Mouse (Mus musculus): ENCODE data around the gene Mical2. TPM values are rescaled to one million over a fixed set of nuclear protein-coding genes. Genes with fewer than 3 reads are reported as not detected.

Mical2 gene
- total RNA-seq, 1 experiment from 2014 or later, result 13.9 TPM

DNA sequence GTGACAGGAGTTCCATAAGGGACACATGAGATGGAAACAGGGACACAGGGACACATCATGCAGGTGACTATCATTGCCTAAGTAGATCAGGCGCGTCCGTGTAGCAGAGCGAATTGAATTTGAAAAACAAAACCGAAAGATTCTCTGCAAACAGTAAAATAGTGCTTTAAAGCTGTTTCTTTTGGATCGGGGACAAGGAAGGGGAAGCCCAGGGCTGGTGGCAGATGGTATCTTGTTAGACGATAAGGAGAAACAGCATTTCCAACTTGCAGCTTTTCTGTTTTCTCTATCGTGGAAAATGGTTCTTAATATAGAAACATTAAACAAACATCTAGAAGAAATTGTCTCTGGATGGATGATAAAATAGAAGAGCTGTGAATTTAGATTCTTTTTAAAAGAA, 179.9 kb downstream of the Mical2 start:
- no peak for DNase-seq

DNA sequence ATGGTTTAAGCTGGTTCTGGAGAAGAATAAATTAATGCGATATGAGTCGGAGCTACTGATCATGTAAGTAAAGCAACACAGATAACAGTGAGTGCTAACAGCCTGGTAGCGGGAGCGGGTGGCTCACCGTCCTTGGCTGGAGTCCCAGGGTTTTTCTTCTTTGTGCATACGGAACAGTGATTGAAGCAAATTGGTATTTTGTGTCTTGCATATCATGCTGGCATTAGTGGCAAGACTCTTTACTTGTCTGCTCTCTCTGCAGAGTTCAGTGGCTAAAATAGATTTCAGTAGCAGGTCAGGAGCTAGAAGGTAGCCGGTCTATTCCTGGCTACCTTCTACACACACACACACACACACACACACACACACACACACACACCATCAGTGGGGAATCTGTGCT, 181.9 kb downstream of the Mical2 start:
- DNase-seq, result peak; percentile 80

DNA sequence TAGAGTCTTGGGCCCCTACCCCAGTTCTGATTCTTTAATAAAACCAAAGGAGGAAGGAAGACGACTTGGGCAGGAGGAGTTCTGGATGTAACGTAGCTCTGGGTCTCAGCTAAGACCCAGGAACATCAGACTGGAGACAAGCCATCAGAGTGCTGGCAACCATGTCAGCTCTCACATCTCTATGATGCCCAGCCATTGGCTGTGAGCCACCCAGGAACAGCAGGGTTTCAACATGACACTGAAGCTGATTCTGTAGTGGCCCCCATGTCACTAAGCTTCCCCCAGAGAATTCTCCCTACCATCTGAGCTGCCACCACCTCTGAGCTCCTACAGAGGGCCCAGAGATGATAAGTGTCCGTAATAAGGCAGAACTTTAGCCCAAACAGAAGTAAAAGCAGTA, 184.3 kb downstream of the Mical2 start:
- no peak for DNase-seq

DNA sequence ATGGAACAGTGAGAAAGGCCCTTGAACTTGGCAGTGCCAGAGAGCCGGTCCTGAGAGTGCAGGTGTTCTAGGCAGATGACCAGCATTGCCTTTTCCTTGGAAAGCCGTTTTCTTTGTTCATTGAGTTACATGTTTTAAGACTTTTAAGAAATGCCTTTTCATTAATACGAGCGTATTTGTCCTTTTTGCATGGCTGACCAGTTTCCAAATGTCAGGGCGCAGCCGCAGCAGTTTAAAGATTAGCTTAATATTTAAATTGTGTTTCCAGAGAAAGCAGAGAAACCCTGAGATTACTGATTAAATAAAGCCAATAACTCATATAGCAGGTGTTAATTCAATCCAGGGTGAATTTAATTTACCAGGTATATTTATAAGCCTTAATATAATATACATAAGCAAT, 187.6 kb downstream of the Mical2 start:
- no peak for DNase-seq

DNA sequence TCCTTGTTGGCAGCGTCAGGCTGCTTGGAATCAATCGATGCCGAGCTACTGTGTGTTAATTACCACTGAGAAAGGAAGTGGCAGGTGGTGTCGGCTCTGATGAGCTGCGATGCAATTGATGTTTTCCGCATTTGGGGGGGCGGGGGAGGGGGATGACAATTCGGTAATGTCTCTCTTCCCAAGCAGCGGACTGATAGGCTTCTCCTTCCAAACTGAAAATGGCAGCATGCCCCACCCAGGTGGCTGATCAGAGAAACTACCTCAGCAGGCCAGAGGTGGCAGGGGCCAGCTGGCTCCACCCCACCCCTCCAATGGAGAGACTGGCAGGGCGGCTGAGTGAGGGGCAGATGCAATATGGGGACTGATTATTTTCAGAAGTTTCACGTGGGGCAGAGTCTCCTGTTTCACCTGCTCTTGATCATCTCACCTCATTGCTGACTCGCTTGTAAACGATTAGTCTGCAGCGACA, 190.4 kb downstream of the Mical2 start:
- no peak for DNase-seq

DNA sequence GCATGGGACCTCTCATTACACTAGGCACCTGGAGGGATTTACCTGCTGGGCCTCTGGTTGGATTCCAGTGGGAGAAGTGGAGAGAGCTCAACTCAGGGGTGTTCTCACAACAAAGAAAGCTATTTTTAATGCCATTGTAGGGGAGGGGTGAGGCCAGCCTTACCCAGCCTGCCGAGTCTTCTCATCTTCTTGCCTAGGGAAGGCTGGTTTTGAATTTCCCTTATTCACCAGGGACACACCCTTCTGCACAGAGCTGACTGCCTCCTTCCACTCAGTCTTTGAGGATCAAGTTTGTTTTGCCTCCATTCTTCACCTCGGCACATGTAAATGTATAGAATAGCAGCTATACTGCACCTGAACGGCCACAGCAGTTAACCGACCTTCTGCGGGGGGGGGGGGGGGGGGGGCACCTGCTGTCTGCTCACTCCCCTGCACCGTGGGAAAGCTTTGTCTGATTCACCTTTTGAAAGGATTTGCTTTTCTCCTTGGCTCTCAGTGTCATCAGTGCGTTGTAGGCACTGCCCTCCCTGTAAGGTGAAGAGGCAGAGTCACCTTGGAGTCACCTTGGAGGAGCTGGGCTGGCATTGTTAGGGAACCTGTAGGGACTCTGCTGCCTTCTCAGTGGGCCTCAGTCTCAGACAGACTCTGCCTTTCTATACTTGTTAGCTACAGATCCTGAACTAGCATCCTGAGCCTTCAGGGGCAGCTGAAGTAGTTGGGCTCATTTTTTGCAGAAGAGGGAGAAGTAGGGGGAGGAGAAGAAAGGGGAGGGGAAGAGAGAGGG, 191.3 kb downstream of the Mical2 start:
- DNase-seq, result no peak

DNA sequence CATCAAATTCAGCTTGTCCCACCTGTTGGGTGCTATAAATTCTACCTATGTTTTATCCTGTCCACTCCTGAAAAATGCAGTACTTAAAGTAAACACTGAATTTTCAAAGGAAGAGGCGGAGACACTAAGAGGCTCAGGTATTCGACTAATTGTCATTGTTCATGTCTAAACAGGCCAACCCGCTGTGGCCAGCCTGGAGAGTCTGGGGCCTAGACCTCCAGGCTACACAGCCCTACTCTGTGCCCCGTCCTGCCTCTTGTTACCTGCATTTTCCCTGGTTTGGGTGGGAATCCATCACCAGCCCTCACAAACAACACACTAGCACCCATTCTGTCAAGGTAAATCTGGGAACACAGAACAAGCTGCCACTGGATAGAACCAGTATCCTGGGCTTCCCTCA, 191.9 kb downstream of the Mical2 start:
- no peak for DNase-seq

DNA sequence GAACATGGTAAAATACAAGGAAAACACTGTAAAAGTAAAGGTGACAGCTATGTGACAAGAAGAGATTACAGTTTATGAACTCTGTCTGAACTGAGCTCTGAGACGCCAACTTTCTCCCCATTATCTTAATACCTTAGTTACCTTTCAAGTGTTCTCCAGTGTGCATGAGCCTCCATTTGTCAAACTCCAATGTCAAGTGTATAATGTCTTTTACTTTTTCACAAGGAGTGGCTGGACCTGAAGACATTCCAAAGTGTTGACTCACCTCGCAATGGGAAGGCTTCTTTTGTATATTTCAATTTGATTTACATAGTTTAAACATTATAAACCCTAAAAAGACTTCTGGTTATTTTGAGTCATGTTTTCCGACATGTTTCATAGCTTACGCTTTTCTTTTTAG, 197.8 kb downstream of the Mical2 start:
- no peak for DNase-seq

DNA sequence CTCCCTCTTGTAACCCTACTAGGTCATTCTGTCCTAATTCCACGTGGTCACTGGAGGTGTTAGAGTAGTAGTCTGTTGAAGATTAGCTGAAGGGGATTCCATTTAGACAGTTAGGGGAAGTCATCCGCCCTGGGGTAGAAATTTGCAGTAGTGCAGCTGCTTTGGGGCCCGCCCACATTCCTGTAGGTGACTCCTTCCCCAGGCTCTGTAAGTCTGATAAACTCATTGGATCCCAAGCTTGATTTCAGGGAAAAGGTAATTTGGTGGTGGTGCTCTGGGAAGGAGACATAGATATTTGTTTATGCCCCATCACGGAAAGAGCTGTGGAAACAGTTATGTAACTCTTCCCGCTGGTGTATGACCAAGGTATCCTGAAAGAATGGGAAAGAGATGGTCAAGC, 201.2 kb downstream of the Mical2 start:
- DNase-seq, result no peak

DNA sequence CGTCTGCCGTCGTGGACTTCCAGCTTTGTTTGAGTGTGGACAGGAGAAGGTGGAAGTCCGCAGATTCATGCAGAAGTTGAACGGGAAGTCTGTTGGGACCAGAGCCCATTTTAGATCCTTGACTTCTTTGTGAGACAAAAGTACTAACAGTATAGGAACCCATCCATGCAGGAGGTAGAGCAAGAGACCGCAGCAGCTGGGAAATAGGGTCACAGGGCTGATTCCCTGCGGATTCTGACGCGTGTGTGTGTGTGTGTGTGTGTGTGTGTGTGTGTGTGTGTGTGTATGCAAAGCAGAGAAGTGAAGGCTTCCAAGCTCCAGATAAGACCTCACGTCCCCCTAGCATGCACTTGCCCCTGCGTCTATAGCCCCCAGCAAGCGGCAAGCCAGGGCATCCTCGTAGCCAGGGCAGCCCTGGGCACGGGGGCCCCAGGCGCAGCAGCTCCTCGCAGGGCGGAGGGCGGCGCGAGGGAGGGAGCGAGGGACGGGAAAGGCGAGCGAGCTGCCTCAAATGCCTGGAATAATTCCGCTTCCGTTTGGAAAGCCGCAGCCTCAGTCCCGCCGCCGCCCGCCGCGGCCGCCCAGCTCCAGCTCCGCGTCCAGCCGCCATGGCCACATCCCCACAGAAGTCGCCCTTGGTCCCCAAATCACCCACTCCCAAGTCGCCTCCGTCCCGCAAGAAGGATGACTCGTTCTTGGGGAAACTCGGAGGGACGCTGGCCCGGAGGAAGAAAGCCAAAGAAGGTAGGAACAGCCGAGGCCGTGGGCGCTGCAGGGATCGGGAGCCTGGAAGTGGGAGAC, 201.9 kb downstream of the Mical2 start, which contains the start of gene Parva:
Parva (plus strand) TSS at position 149 of the 801 bp plus-strand sequence.
- DNase-seq, result peak; percentile 77

DNA sequence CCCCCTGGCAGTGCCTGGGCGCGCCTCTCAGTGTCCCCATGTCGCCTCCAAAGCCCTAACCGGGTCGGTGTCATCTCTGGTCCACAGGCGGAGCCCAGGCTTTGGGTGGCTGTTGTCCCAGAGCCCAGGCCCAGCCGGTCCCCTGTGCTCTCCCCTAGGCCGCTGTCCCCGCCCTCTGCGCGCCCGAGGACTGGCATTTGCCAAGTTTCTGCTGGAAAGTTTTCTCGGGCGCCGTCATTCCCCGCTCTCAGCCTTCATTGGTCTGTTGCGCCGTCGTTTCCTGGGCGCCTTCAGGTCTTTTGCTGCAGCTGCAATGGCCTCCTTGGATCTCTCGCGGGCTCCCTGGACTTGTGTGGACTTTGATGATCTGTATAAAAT, 202.5 kb downstream of the Mical2 start:
- peak; percentile 91 for DNase-seq

DNA sequence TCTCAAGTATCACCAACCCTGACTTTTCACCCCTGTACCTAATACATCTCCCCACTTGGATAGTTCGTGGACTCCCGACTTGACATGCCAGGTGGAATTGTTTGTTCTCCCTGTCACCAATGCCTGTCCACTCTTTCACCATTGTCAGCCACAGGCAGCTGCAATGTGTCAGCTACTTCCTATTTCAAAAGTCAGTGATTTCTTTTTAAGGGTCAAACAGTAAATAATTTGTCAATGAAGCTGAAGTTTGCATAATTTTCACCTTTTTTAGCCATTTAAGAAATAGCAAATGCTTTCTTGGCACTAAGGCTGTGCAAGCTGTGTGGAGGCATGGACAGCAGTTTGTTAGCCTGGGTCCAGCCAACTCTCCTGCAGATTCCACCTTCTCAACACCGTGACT, 214.2 kb downstream of the Mical2 start:
- DNase-seq, result no peak

DNA sequence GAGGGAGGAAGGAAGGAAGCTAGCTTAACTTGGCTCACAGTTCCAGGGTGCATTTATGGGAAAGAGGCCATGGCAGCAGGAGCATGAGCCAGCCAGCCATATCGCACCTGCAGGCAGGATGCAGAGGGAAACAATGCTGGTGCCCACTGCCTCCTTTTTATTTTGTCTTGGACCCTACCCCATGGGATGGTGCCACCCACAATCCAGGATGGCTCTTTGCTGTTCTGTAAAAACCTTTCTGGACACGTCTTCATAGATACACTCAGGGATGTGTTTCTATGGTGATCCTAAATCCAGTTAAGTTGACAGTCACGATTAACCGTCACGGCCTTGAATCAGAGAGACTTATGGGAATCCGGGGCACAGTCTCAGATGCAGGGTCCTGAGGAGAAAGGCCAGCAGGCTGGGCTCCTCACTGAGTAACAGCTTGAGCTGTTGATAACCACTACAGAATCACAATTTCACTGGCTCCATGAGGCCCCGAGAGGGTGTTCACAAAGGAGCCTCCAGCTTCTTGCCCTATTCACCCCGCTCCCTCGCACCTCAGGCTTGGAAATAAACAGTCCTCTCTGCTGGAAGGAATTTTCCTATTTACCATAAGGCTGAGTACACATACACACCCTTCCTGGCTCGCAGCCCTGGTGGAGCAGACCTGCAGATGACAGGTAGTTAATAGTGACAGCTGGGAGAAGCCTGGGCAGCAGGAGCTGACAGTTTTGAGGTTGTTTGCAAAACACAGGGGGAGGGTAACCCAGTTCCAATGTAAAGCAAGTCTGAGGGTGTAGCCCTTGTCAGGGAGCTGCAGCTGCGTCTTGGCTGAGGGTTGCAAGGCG, 218.7 kb downstream of the Mical2 start:
- DNase-seq, result no peak

DNA sequence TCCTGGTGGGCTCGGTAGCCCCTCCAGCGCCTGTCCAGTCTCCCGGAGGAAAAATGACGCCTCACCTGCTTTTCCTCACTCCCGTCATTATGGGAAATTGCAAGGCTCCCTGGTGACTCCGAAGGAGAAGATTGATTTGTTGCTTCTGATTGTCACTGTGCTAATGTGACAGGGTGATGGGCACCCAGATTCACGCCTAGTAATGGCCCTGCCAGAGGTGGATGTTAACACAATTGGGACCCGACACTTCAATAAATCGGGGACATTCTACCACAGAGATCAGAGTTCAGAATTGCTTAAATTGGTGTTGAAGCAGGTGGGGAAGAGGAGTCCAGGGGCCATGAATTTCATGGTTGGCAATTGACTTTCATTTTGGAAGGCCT, 219.3 kb downstream of the Mical2 start:
- DNase-seq, result no peak

DNA sequence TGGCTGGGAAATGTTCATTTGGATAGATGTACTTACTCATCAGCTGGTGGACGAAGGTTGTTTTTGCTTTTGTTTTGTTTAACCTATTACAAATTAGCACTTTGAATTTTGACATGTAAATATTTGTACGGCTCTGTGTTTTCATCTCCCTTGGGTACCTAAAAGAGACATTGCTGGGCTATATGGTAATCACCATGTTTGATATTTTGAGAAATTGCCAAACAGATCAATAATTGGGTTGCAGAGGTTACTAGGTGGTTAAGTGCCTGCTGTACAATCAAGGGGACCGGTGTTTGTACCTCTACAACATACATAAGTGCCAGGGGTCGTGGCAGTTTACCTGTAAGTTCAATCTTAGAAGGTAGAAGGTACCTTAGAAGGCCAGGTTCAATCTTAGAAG, 220.8 kb downstream of the Mical2 start:
- no peak for DNase-seq

DNA sequence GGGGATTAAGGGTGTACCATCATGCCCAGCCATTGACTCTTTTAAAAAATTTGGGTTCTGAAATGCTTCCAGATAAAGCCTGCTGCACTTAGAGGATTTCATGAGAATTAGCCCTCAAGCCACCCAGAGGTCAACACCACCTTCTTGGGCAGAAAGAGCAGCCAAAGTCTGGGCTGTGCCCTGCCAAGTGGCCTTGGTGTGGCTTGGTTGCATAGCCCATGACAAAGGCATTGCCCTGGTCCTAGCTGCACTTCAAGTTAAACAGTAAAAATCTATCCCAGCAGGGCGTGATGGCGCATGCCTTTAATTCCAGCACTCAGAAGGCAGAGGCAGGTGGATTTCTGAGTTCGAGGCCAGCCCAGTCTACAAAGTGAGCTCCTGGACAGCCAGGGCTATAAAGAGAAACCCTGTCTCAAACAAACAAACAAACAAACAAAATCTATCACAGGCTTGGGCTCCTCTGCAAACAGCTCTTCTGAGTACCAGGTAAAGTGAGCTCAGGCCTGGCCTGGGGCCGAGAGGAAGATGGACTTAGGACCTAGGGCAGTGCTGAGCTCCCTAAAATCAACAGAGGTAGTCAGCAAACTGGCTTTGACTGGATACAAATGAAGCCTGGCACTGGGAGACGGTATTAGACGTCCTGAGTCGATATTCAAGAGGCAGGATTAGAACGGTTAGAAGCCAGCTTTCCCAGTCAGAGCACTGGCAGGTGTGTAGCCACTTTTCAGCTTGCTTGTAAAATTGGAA, 224.5 kb downstream of the Mical2 start:
- peak; percentile 37 for DNase-seq

DNA sequence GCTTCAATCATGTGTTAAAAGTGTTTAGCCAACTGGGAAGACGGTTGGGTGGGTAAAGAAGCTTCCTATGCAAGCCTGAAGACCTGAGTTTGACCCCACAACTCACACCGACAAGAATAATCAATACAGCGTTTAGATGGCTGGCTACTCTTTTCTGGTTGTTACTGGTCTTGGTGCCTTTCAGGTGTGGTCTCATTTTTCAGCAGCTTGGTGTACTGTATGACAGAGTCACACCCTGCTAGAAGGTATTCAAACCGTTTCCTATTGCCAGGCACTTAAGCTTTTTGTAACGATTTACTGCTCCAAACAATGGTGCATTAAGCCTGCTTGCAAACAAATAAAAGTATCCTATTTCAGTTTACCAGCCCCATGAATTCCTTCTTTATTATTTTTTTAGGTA, 226.8 kb downstream of the Mical2 start:
- DNase-seq, result no peak

DNA sequence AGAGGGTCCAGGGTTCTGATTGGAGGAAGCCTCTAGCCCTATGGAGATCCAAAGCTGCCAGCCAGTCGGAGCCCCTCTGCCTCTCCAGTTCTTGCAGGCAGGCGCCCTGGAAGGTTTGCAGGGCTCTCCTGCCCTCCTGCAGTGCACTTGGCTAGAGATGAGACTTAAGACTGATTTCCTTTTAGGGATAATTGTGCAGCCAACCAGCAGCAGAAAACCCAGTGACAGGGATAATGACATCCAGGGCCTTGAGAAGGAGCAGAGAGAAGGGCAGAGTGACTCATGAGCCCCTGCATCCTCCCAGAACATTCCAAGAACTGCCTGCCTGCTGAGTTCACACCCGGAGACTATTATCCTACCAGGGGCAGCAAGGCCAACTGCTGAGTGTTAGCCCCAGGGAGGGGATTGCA, 228.2 kb downstream of the Mical2 start:
- DNase-seq, result peak; percentile 33

DNA sequence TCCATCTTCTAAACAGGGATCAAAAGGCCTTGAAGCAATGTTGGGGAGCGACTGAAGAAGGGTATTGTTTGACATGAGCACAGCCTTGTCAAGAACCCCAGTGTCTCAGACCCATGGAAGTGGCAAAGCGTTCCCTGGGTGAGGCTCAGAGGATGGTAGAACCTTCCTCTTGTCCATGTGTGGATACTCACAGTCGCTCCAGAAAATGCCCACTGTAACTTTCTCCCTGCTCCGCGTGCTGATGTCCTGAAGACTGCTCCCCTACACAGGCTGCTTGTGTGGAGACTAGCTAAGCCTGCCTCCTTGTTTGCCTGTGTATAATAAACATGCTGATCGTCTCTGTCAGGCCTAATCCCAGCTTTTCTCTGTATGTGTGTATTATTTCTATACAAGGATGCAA, 228.7 kb downstream of the Mical2 start:
- DNase-seq, result no peak

DNA sequence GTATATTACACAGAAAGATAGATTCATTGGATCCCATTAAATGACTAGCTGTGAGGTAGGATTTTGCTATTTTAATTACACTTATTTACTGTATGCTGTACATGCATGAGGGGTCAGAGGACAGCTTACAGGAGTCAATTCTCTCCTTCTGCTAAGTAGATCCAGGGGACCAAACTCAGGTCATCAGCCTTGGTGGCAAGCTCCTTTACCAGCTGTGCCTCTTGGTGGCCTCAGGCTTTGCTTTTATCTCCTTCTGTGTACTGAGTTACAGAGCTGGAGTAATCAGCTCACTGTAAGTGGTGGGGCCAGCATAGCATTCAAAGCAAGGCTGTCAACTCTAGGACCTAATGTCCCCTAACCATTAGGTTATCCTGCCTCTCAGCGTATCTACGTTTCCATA, 229.3 kb downstream of the Mical2 start:
- no peak for DNase-seq

DNA sequence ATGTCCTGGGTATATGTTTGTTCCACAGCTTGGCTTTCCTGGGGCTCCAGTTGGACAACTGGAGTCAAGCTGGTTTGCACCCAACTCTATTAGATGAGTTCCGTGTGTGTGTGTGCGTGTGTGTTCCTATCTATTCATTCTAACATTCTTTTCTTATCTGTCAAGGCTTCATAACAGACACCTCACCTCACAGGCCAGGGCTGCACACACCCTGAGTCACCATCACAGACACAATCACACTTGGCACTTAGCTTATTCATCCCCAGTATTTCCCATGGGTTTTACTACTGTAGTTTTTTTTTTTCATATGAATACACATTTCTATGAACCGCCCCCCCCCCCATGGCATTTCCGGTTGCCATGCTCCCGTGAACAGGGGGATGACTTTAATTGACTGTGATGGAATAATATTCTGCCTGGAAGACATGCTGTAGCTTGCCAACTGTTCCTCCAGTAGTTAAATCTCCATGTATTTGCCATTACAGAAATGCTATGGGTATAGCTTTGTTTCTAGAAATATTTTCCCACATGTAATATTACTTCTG, 230.0 kb downstream of the Mical2 start:
- no peak for DNase-seq

DNA sequence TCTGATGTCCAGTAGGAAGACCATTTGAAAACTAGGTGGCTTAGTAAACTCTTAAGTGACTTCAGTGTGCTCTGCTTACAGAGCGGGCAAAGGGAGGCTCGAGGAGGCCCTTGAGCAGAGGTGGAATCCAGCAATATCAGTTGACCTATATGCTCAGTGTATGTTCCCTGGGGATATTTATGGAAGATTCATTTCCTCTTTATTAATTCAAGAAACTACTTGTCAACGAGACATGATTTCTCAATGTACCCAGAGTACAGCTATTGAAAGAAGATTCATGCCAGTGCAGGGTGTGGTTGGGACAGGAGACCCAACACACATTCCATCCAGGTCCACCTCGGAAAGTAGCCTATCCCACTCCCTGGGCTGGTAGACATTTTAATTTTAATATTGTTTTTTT, 231.7 kb downstream of the Mical2 start:
- no peak for DNase-seq

Measured in adrenal gland, postnatal 25 days (tissue).